Mouse (Mus musculus) bone marrow macrophage, adult 2 months (primary cell): ENCODE measurements around the gene Tmem218.

Experiments
- CTCF ChIP-seq: IDR thresholded peaks from 2 replicates; pipeline ENCODE4 v1.5.1; 2012; ENCODE audit warnings: low read depth, mild to moderate bottlenecking, low read length, moderate library complexity
- POLR2A ChIP-seq: IDR thresholded peaks from 2 replicates; pipeline ENCODE4 v1.6.1; 2012; ENCODE audit warnings: mild to moderate bottlenecking, low read depth, low read length, borderline replicate concordance

DNA sequence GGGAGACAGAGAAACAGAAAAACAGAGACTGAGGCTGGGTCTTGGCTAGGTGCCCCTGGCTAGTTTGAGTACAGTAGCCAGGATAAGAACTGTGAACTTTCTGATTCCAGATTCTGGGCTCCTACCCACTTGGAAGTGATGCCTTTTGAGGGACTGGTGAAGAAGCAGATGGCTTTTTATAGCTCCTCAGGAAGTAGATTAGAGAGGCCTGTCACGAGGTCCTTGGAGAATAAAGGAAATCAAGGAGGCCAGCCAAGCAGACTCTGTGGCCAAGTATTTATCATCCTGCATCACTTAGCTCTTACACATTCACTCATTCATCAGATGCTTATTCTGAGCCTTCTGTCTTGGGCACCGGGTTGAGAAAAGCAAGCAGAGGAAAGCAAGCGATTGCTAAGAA, 32.0 kb upstream of the Tmem218 start:
- TF ChIP-seq CTCF (no peak), POLR2A (no peak)
